Mouse (Mus musculus) neural tube, embryonic 10.5 days (tissue): ENCODE measurements around the gene Tulp3.
"Not testable (repeated sequence)": the region's sequence is repeated elsewhere in the genome, so short reads cannot be mapped to it uniquely, and the experiment has no call there.

Source experiments
- DNase-seq: peaks from one replicate; pipeline ENCODE4 v3.0.0-alpha.2; 2017; ENCODE audit warnings: low spot score; ENCODE audit errors: extremely low spot score

Gene Tulp3

DNA sequence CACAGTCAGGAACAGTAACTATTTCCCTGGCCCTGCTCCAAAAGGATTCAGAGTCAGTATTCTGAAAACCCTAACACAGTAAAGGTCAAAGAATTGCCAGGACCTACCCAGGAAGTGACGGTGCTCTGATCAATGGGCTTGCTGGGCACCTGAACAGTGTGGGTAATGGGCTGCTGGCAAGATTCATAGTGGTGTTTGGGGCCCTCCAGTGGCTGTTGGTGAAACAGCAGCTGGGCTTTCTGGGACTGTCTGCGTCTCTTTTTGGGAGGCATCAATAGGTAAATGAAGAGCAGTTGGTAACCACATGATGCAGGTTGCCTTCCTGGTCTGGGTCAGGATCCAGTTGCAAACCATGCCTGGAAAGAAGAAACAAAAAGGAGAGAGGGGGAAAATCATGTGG, 3.3 kb upstream of the Tulp3 start:
- DNase-seq: peak; percentile 61

DNA sequence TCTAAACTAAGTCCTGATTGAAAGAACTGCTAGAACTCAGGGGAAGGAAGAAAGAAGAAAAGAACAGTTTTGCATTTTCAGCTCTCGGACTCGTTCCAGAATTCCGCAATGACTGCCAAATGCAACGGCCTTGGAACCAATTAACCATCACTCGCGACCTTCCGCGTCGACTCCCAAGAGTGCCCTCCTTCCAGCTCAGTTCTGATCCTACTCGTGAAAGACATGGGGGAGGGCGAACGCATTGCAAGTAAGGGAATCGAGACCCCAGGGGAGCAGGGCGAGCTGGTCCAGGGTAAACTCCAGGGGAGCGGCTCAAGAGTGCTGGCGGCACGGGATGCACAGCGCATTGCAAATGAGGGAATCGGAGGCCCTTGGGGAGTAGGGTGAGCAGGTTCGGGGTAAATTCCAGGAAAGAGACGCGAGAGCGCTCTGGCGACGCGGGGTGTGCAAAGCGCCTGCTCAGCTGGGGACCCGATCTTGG, 410 bp downstream of the Tulp3 start:
- DNase-seq: no peak

DNA sequence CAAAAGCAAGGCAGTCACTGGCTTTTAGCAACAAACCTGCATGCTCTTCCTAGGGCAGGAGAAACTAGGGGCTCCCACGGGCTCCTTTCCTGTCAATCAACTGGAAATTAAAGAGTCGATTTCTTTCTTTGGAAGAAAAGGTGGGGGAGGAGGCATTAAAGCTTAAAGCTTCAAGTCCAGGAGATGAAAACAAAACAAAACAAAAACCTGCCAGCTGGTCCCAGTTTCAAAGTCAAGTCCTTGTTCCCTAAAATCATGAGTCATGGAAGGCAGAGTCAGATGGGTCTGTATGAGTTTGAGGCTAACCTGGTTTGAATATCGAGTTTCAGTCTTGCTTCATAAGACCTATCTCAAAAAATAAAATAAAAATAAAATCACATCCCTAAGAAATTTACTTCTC, 1.5 kb downstream of the Tulp3 start:
- DNase-seq: no peak

DNA sequence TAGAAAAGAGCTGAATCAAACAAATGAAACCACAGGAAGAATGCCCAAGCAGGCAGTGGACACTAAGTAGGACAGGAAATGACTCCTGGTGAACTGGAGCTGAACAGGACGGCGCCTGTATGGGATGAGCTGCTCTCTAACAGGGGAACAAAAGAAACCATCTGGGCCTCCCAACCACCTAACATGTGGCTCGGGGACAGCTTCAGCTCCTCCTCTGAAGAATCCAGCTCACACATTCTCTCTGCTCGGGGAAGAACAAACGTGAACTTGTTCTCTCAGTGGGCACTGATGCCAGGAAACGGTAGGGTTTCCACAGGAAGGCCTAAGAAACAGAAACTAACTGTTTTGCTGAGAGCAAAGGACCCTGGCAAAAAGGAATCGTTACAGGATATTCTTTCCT, 5.9 kb downstream of the Tulp3 start:
- DNase-seq: no peak

DNA sequence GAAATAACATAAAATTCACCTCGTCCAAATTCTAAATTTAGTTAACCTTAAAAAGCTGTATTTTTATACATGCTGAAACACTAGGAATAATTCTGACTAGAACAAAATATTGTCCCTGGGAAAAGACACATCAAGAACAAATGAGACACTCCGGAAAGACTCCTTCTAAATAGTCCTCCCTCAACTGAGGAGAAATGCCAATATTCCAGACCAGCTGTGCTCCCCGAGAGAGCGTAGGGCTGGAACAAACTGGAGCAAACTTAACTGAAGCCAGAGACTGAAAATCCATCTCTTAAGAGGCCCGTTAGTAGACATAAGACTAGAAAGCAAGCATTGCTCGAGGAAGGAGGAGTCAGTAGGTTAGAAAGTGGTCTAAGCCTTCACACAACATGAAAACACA, 8.9 kb downstream of the Tulp3 start:
- no peak for DNase-seq

DNA sequence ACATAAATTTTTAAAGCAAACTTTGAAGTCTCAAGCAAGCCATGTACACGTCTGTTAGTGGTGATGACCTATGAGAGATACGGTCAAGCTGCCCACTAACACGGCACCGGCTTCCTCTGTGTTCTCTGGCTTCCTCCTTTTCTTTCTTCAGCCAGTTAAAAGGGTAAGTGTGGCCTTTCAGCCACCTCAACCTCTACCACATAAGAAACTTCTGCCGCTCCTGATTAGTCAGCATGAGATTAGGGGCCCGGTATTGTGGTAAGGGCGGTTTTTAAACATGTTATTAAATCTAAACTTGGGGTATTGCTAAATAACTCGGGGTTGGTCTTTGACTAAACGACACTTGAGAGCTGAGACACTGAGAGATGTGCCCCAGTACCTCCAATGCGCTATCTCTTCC, 10.0 kb downstream of the Tulp3 start:
- DNase-seq: no peak

DNA sequence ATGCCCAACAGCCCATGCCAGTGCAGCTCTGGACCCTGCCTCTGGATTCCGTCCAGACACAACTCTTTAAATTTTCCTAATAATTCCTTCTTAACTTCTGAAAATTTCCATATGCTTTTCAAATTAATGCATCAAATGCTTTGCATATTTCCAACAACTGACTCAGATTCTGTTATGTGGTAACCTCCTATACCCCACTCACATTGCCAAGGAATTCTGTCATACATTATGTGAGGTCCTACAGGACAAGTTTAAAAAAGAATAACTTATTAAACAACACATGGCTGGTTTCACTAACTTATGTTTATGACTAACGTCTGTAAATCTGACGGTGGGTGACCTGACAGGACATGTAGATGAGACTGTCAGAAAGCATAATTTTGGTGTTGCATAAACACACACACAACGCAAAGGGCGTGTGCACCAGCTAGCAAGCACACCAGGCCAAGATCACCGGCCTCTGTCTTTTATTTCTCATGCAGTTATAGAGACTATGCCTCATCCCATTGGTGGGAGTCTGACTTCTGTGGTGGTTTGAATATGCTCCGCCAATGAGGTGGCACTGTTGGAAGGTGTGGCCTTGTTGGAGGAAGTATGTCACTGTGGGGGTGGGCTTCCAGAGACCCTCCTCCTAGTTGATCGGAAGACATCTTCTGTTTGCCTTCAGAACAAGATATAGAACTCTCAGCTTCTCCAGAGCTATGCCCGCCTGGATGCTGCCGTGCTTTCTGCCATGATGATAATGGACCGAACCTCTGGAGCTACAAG, 13.5 kb downstream of the Tulp3 start:
- no peak for DNase-seq

DNA sequence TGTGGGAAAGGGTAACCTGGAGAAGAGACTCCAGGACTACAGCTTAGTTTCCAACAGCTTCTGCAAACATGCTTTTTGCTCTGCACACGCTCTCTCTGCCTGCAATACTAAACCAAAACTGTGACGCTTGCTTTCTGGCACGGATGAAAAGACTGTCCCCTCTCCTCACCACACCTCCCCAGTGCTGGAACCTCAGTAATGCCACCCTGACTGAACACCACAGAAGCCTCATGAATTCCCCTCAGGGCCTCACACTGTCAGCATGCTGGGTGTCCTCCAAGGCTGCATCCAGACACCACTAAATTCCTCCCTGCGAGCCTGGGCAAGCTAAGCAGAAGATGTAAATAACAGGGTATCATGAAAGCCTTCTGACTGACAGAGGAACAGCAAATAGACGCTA, 16.8 kb downstream of the Tulp3 start:
- no peak for DNase-seq

DNA sequence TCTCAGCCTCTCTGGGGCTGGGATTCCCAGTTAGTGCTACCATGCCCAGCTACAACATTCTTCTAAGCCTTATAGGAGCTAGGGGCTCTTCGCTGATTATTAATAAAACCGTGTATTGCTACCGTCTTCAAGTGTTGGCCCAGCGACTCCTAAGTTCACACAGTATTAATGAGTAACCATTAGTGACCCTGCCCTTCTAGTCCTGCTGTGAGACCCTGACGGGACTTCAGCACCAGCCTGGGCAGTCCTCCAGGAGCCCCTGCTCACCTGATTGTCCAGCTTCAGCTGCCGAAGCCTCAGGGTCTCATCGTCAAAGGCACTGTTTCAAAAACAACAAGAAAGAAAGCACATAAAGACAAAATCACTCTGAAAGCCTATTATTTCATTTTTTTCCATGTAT, 18.2 kb downstream of the Tulp3 start:
- no peak for DNase-seq

DNA sequence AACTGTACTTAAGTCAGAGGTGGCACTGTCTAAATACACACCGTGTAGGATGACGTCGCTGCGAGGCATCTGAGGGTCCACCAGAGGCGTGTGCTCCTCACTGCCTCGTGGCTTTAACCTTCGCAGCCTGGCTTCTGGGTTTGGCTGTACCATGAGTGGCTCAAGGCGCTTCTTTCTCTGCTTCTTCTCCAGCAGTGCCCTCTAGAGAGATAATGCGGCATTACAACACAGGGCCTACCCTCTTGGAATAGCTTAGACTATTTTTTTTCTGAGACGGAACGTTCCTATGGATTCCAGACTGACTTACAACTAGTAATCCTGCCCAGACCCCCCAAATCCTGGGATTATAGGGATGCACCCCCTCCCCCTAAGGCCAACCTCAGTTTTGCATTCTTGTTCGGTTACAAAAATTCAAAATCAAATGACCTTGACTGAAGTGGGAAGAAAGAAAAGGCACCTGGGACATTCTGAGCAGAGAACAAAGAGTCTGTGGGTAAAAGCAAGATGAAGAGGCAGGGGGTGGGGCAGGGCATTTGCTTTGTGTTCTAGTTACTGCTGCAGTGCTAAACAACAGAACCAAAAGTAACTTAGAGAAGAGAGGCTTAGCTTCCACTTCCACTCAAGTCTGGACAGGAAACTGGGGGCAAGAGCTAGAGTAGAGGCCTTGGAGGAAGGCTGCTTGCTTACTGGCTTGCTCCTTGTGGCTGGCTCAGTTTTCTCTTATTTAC, 21.1 kb downstream of the Tulp3 start:
- DNase-seq: peak; percentile 57

DNA sequence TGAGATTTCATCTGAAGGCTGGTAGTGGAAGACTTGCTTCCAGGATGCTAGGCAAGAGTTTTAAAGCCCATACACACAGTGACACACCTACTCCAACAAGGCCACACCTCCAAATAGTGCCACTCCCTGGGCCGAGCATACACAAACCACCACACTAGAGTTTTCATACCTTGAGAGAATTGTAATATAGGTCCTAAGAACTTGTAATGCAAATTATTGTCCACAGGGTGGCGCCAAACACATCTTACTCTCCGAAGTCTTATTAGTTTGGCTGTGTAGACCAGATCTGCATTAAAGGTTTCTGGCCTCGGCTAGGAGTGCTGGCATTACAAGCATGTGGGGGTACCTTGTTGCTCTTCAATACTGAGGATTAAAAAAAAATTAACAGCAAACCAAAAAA, 37.3 kb downstream of the Tulp3 start:
- DNase-seq: peak; percentile 50

DNA sequence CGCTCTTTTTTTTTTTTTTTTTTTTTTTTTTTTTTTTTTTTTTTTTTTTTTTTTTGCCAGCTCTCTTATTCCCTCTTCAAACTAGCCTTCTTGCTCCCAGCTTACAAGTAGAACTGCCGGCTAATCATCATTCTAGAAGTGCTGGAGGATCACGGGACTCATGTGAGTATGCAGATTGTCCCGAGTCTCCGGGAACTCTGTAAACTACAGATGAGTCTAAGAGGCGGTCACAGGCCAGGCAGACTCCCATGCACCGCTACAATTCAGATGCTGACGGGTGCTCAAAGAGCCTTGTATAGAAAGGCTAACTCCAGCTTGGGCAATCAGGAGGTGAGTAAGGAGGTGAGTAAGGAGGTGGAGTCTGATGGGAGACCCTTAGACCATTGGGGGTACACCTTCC, 40.1 kb downstream of the Tulp3 start:
- DNase-seq: no peak

DNA sequence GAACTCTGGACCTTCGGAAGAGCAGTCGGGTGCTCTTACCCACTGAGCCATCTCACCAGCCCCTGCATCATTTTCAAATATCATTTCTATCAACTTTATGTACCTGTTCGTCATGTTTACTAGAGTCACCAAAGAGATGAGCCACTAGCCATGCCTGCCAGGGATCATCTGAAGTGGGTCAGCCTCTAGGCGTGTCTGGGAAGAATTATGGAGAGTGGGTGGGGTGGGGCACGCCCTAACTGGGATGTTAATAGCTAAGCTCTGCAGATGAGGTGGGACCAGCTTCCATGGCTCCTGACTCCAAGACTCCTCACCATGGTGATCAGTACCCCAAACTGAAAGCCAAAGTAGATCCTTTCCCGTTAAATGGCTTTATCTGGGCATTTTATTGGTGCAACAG, 40.9 kb downstream of the Tulp3 start:
- no peak for DNase-seq

DNA sequence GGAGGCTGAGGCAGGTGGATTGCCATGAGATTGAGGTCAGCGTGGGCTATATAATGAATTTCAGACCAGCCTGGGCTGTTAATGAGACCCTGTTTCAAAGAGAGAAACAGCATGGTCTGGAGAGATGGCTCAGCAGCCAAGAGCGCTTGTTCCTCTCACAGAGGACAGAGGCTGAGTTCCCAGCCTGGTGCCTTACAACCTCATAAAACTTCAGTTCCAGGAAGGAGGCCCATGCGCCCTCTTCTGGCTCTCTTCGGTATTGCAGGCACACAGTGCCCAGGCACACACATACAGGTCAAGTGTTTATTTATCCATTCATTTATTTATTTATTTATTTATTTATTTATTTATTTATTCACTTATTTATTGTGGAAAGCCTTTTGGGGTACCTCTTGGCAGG, 47.3 kb downstream of the Tulp3 start:
- DNase-seq: peak; percentile 92

DNA sequence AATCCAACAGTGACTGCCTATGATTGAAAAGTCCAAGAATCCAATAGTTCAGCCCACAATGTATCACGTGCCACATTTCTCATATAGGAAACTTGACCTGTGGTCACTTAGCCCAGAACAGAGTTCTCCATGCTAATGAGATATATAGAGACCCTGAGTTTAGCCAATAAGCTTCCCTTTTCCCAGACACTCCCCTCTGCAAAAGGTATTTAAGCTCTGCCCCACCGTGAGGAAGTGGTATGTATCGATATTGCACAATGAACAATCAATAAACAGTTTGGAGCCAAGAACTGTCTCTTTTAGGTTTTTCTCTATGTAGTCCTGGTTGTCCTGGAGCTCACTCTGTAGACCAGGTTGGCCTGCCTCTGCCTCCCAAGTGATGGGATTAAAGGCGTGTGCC, 50.9 kb downstream of the Tulp3 start:
- no peak for DNase-seq

DNA sequence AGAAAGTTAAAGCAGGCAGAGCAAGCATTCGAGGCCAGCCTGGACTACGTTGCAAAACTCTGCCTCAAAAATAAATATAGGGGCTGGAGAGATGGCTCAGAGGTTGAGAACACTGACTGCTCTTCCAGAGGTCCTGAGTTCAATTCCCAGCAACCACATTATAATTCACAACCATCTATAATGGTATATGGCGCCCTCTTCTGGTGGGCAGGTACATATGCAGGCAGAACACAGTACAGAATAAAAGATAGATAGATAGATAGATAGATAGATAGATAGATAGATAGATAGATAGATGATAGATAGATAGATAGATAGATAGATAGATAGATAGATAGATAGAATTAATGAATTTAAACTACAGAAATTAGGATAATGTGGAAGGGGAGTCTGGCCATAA, 53.0 kb downstream of the Tulp3 start:
- not testable (repeated sequence) for DNase-seq

DNA sequence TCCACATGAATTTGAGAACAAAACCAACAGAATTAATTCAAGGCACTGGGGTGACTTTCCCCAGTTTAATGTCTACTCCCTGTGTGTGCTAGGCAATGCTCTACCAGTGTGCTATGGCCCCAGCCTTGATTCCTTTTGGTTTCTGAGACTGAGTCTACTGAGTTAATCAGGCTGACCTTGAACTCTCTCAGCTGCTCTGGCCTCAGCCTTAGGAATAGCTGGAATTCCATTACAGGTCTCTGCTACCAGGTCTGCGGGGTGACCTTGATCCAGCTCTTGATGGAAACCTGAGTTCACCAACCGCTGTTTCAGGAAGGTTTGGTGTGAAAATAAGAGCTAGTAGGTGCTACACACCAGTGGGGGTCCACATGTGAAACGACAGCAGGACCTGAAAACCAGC, 53.8 kb downstream of the Tulp3 start:
- DNase-seq: no peak

DNA sequence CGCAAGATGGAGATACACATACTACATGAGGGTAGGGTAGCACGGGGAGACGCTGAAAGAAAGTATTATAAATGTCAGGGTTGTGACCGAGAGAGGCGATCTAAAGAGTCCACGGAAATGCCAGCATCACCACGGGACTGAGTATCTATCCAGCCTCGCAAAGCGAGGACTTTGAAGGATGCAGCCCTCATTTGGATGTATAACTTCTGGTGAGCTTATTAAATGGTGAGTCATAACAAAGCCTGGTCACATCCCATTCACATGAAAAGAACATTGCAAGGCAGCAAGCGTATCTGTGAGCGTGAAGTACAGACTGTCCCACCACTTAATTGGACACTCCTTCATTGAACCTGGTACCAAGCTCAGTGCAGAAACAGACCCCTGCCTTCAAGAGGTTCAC, 54.2 kb downstream of the Tulp3 start:
- no peak for DNase-seq

DNA sequence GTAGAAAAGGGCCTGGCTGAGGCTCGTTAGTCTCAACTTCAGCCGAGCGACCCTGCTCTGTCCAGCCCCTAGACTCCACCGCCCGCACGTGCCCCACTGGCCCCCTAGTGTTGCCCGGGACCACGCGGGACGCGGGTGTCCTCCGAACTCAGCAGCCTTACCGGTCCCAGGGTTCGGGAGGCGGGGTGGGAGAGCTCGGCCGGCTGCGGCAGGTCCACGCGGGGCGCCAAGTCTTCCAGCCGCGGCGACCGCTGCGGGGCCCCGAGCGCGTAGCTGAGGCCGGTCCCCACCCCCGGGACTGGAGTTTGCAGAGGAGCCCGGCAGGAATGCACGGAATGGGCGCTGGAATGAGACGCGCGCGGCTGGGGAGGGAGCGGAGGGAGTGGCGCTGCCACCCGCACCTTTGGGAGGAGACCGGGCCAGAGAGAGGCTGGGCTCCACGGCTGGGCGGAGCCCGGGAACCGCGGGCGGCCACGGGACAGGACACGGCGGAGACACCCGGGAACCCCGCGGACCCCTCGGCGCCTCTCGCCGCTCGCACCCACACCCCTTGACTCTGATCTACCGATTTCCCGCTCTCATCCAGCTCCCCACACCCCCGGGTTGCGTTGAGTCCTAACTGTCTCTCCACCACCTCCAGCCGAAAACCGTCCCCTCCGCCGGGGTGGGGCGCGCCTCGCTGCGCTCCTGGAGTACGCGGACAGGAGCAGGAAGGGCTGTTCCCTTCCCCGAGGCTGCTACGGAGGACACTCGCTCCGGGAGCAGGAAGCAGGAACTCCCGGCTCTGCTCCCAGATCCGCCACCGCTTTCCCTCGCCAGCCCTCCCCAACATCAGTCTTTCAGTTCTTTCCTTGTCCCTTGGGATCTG, 55.3 kb downstream of the Tulp3 start, which contains the start of gene Tead4:
Tead4 (minus strand) TSS at position 690 of the 868 bp plus-strand sequence.
- peak; percentile 76 for DNase-seq

DNA sequence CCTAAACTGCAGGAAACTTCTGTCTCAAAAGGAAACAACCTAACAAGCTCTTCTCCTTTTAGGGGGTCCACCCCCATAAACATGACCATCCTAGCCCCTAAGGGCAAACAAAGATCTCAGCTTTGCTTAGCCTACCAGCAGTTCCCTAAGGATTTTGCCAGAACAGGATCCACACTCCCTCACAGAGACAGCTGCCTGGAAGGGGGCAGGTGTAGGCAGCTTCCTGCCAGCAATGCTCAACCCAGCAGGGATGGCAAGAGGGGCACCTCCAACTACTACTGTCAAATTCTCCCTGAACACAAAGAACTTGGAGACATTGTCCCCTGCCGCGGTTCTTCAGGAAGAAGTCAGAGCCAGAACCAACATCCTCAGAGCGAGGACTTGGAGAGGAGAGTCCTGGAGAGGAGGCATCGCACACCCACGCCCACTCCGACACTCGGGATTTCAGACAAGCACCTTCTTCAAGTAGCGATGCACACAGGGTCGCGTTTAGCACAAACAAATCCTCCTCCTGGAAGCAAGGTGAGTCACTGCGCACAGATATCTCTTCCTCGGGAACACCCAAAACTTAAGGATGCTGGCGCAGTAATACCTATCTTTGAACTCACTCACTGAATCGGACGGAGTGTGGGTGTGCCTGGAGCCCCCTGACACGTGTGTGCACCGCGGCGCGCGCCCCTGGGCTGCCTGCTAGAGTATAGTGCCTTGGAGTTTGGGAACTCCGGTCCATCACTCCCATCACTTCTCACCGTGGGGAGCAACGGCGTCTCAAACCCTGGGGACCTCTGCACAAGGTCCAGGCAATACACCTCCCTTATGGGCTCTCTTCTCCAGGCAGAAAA, 56.1 kb downstream of the Tulp3 start:
- peak; percentile 33 for DNase-seq

DNA sequence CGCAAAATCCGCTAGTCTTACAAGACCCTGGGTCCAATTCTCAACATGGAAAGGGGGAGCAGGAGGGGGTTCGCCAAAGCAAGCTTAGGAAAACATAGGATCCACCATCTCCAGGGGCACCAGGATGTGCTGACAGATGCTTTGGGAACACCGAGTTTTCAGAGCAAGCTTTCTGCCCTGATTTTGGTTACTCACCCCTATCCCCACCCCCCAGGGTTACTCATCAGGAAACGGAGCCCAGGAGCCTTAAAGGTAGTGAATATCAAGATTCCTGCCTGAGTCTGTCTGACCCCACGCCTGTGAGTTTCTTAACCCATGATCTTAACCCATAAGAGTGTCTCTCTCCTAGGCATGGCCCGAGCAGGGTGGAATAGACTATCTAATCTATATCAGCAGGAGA, 57.4 kb downstream of the Tulp3 start:
- DNase-seq: no peak
